Mouse (Mus musculus) lung, postnatal 10 days (tissue): Measurements from ENCODE around the gene Bsn.
A peak's percentile ranks its signal among the peaks of the same experiment; 100 is the strongest.

Experiments
- DNase-seq: peaks from one replicate; pipeline ENCODE4 v3.0.0; 2021

The Bsn gene

GRCm38 (mm10) chr9:108085261-108085660 lies 104.9 kb downstream of the Bsn start:
- DNase-seq: no peak

DNA sequence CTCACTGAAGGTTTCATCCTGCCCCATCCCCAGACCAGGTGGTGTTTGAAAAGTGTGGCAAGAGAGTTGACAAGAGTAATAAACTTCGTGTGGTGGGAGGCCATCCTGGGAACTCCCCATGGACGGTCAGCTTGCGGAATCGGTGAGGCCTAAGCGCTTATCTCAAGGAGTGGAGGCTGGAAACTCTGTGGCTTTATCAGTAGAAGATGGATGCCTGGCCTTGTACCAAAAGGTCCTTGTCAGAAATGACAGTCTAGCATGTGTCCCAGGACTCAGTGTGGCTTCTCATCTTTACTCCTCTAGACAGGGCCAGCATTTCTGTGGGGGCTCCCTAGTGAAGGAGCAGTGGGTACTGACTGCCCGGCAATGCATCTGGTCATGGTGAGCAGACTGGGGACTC lies 106.6 kb downstream of the Bsn start:
- no peak for DNase-seq

- no peak for DNase-seq
Observed at GRCm38 (mm10) chr9:108082988-108083431, 107.2 kb downstream of the Bsn start, which contains the start of gene Rnf123. Gene Rnf123 (minus strand): TSS chr9:108083346.

DNA sequence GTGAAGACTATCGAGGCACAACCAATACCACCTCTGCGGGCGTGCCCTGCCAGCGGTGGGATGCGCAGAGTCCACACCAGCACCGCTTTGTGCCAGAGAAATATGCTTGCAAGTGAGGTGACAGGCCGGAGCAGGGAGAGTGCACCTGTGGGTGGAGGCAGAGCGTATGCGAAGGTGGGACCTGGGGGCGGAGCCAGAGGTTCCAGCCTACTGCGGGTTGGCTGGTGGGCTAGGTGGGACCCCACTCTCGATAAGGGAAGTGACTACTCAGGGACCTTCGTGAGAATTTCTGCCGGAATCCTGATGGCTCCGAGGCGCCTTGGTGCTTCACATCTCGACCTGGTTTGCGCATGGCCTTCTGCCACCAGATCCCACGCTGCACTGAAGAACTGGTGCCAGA lies 107.6 kb downstream of the Bsn start:
- DNase-seq: peak; percentile 24

DNA sequence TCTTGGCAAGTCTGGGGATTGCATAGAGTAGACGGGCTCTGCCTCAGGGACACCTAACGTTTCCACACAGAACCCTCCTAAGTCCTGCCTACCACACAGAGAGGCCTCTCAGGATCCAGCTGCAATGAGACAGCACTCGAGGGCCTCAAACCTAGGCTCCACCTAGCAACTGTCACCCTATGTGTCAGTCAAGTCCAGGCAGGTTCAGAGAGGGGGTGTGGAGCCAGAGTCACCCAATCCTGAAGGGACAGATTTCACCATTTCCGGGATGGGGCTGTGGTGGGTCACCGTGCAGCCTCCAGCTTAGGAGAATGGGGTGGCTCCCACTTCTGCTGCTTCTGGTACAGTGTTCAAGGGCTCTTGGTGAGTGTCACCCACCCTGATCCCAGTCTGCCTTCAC lies 110.0 kb downstream of the Bsn start, which contains the start of gene Mst1:
Gene Mst1, plus strand, starts transcription at position 269 of the 400 bp plus-strand sequence.
- no peak for DNase-seq

DNA sequence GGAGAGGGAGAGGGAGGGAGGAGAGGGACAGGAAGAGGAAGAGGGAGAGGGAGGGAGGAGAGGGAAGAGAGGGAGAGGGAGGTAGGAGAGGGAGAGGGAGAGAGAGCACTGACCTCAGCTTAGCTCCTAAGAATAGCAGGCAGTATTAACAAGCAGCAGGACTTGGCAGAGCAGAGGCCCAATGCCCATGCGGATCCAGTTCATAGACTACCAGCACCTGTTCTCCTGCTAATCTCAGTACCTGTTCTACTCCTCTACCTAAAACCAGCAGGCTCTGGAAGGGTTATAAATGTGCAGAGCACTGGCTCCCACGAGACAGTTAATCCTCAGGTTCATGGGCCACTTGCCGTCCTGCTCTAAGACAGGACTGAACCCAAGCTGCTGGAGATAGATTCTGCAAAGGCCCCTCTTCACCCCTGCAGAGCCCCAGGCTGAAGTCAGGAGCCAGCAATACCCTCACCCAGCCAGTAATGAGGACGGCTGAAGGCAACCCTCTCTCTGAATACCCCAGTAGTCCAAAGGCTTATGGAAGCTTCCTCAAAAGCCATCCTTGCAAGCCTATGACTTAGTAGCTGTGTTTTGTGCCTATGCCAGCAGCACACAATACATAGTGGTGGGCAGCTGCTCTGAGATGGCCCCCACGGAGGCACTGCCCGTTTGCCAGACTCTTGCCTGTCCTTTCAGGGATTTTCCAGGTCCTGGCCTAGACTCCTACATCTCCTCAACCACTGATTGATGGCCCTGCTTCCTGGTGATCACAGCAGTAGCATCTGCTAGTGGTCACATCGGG lies 116.8 kb downstream of the Bsn start:
- no peak for DNase-seq

GRCm38 (mm10) chr9:108072481-108072924 lies 117.7 kb downstream of the Bsn start:
- DNase-seq: no peak

DNA sequence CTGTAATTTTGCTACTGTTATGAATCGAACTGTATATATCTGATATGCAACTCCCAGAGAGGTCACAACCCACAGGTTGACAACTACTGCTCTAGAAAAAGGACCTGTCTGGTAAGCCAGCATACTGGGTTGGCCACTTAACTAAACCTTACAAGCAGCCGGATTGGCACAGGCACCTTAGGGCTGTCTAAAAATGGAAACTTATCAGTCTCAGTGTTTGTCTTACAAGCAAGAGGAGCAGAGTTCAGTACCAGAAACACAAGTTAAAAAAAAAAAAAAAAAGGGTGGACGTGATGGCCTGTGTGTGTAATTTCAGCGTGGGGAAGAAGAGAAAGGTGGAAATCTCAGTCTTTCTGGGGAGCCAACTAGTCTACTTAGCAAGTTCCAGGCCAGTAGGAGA lies 118.4 kb downstream of the Bsn start:
- no peak for DNase-seq

- DNase-seq: no peak
Observed at GRCm38 (mm10) chr9:108069529-108069928, 120.7 kb downstream of the Bsn start.

DNA sequence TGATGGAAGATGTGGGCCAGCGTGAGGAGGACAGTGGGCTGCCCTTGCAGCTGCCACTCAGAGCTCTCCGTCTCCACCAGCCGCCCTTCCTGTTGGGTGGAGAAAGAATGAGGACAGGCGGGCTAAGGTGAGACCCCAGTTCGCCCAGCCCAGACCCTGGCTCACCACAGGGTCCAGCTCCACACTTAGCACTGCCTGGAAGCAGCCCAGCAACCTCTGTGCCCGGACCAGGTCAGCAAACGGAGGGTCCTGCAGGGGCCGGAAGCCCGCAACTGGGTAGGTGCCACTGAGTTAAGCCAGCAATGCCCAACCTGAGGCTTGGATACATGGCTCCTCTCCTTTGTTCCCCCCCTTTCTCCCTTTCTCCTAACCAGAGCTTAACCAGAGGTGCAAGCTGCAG lies 121.2 kb downstream of the Bsn start:
- DNase-seq: no peak

DNA sequence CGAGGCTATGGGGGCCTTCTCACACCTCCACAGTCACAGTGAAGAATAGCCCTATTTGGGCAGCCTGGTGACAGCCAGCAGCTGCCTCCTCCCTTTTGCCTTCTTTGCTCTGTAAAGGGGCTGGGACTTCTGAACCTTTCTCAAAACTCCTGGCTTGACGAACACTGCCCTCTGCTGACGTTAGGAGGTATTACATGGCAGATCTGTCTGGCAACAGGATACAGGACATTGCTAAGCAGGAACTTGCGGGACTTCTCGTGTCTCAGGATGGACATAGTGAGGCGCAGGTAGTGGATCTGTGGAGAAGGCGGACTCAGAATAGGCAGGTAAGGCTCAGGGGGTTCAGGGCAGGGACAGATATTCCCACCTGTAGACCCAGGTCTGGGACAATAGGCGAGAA lies 122.3 kb downstream of the Bsn start:
- DNase-seq: peak; percentile 91

GRCm38 (mm10) chr9:108067199-108067598 lies 123.0 kb downstream of the Bsn start:
- DNase-seq: no peak

- DNase-seq: peak; percentile 76
Observed at GRCm38 (mm10) chr9:108065491-108066011, 124.6 kb downstream of the Bsn start.

DNA sequence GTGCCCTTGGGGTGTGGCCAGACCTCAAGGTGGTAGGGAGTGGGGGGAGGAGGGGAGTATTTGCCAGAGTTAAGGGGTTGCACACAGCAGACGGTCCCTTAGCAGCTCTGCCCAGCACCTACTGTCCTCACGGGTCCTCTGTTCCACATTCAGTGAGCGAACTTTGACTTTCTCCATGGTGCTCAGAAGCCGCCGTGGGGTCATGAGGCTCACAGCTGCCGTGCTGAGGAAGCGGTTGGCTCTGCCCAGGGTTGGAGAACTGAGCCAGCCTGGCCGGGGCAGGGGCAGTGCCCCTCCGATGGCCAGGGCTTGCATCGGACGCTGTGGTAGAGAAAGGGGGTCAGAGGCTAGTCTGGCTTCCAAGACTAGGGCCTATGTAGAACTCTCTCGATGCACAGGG lies 126.8 kb downstream of the Bsn start:
- no peak for DNase-seq

- DNase-seq: no peak
Observed at GRCm38 (mm10) chr9:108062142-108062541, 128.0 kb downstream of the Bsn start.

GRCm38 (mm10) chr9:108058291-108058690 lies 131.9 kb downstream of the Bsn start:
- no peak for DNase-seq

DNA sequence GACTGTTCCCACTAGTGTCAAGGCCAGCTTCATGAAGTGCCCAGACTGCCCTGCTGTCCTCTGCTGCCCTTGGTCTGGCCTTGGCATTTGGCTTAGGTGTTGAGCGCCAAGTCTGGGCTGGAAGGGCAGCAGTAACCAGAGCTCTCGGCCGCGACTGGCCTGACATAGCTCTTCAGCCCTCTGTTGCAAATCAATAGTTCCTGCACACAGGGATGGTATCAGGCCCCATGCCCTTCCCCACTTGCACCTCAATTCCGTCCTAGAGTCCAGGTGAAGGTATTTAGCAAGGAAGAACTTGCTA lies 133.0 kb downstream of the Bsn start:
- DNase-seq: no peak

GRCm38 (mm10) chr9:108056361-108057261 lies 133.6 kb downstream of the Bsn start:
- no peak for DNase-seq

- no peak for DNase-seq
Observed at GRCm38 (mm10) chr9:108055661-108056237, 134.4 kb downstream of the Bsn start.

- no peak for DNase-seq
Observed at GRCm38 (mm10) chr9:108055061-108055460, 135.1 kb downstream of the Bsn start.

DNA sequence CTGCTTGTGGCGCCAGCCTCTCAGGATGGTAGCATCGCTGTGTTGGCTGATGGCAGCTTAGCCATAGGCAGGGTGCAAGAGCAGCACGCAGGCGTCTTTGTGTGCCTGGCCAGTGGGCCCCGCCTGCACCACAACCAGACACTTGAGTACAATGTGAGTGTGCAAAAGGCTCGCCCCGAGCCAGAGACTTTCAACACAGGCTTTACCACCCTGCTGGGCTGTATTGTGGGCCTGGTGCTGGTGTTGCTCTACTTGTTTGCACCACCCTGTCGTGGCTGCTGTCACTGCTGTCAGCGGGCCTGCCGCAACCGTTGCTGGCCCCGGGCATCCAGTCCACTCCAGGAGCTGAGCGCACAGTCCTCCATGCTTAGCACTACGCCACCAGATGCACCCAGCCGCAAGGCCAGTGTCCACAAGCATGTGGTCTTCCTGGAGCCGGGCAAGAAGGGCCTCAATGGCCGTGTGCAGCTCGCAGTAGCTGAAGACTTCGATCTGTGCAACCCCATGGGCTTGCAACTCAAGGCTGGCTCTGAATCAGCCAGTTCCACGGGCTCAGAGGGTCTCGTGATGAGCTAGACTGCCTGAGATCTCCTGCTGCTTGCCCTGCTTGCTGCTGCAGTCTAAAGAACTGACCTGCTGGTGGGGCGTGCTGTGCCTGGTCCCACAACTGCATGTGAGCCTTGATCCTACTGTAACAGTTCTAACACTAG lies 135.7 kb downstream of the Bsn start:
- no peak for DNase-seq

GRCm38 (mm10) chr9:108053665-108054225 lies 136.4 kb downstream of the Bsn start:
- no peak for DNase-seq
